Mouse (Mus musculus) liver, adult 2 months (tissue): ENCODE measurements around the gene Wwox.

Experiments
- CTCF ChIP-seq: fragments of 200-500 bp; IDR thresholded peaks from 2 replicates; pipeline ENCODE4 v1.5.1; 2011; ENCODE audit warnings: low read depth, low read length, control low read depth
- POLR2A ChIP-seq: fragments of 200-500 bp; IDR thresholded peaks from 2 replicates; pipeline ENCODE4 v1.6.1; 2011; ENCODE audit warnings: low read length, control low read depth; ENCODE audit not compliant: insufficient read depth; ENCODE audit errors: extremely low read depth

DNA sequence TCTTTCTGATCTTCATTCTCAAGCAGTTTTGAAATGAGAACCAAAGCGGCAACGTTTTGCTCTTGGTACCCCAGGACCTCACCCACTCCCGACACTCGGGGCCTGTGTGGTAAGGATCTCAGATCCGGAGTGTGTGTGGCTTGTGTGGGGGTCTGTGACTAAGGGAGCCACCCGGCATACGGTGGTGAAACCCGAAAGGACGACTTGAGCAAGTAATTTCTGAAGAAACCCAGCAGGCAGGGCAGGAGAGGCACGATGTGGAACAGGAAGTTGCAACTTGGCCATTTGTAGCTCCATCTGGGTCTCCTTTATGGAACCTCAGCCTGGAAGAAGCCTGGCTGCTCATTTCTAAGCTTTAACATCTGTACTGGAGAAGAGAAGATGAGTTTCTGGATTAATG is 697.4 kb downstream of the Wwox start:
- TF ChIP-seq CTCF (no peak), POLR2A (no peak)
